Mouse (Mus musculus): ENCODE results near the gene Gcnt2.

- TF ChIP-seq CTCF (IDR thresholded peaks at IDR 0.05; ENCODE audit: low read depth), result no peak
- peak; percentile 72 for TF ChIP-seq EP300 (IDR thresholded peaks at IDR 0.05; ENCODE audit: low read depth)
Measured at GRCm38 (mm10) chr13:40909060-40909459, 49.5 kb downstream of the Gcnt2 start.
